23 mouse cellular contexts compared by ENCODE assay signal in the genomic region with DNA sequence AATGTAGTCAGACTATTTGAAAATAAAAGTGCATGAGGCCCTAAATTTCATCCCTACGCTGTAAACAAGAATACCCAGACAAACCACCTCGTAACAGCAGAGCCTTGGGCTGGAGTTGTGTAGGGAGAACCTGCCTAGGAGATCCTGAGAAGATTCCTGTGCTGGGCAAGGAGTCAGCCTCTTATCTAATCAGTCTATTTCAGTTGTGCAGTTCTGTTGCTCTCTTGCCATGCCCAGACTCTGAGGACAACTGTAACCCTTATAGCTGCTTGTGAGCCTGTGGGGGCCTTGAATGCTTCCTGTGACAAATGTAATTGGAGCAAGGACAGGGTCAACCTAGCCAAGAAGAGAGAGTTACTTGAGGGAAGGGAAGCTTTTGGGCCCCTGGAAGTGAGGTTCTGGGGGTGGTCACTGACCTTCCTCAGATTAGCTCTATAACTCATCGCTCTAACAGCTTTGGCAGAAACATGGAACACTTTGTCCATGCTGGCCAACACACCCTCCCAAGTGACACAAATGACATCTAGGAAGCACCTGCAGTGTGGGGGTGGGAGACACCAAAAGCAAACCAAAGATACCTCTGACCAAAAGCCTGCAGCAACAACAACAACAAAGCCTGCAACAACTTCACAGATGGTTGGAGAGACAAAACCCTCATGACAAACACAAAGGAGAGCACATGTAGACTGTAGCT. TPM values are rescaled to one million over a fixed set of nuclear protein-coding genes. Genes with fewer than 3 reads are reported as not detected.
DNase-seq lines count a peak whose midpoint lies in the region; ATAC-seq and TF ChIP-seq lines count a peak whose summit lies in the region.
"Had no signal": no experiment of that assay in that cellular context is flagged by ENCODE, and none has a peak within 500 bp of the region (broad histone marks: within the 10 kb centered on the region; RNA-seq: fewer than 3 reads in every experiment).

No protein-coding gene starts in this region.

- peak overlapping the region; percentile 31; the same call in 1 of the 2 replicates for H3K27ac ChIP-seq in cerebellum, adult 2 months (ENCODE audit: insufficient read depth, low read length)
- H3K27ac ChIP-seq in heart, embryonic 11.5 days (ENCODE audit: low read depth, low read length), result no peak overlapping the region
- H3K27ac ChIP-seq in MEL (ENCODE audit: control insufficient read depth, low read depth, low read length), result no peak overlapping the region
- H3K27ac ChIP-seq: embryonic facial prominence, embryonic 10.5 days; forebrain, embryonic 12.5 days; hindbrain, embryonic 13.5 days; stomach, postnatal 0 days had no signal

- no peak for TF ChIP-seq CTCF in cerebellum, adult 2 months (IDR thresholded peaks at IDR 0.05; ENCODE audit: borderline replicate concordance, insufficient read depth, low read depth, low read length)
- no peak for TF ChIP-seq CTCF in MEL (IDR thresholded peaks at IDR 0.05 in 2 of 3, conservative IDR thresholded peaks at IDR 0.05 in 1 of 3; ENCODE audit: control insufficient read depth in 1 of 3, insufficient read depth in 1 of 3, low read depth in 2 of 3, low read length in 3 of 3, poor library complexity in 1 of 3, severe bottlenecking in 1 of 3)

- H3K4me1 ChIP-seq in cerebellum, adult 2 months (ENCODE audit: control insufficient read depth, insufficient read depth, low read length), result peaks cover 8% of the 10 kb centered on the region
- peaks cover 7% of the 10 kb centered on the region for H3K4me1 ChIP-seq in heart, embryonic 11.5 days (ENCODE audit: control insufficient read depth, insufficient read depth, low read length)
- peaks cover 0 to 4% of the 10 kb centered on the region in 2 experiments; a peak in 1 of 4 replicates for H3K4me1 ChIP-seq in MEL (ENCODE audit: control insufficient read depth in 1 of 2, insufficient read depth in 2 of 2, low read length in 2 of 2)
- H3K4me1 ChIP-seq: forebrain, embryonic 12.5 days; hindbrain, embryonic 13.5 days had no signal

- H3K9me3 ChIP-seq in heart, embryonic 11.5 days (replicated peaks; ENCODE audit: control insufficient read depth, low read length), result no peaks in the 10 kb centered on the region
- no peaks in the 10 kb centered on the region for H3K9me3 ChIP-seq in MEL (replicated peaks; ENCODE audit: insufficient read depth, low read length)
- H3K9me3 ChIP-seq: embryonic facial prominence, embryonic 10.5 days; forebrain, embryonic 12.5 days; G1E; hindbrain, embryonic 13.5 days had no signal

- H3K4me3 ChIP-seq in cerebellum, adult 2 months (replicated peaks; ENCODE audit: insufficient read depth, low read depth, low read length), result no peak overlapping the region
- no peak overlapping the region for H3K4me3 ChIP-seq in heart, embryonic 11.5 days (ENCODE audit: low read depth, low read length)
- no peak overlapping the region for H3K4me3 ChIP-seq in MEL (ENCODE audit: control insufficient read depth in 1 of 2, insufficient read depth in 1 of 2, low read depth in 2 of 2, low read length in 2 of 2)
- H3K4me3 ChIP-seq: embryonic facial prominence, embryonic 10.5 days; forebrain, embryonic 12.5 days; hindbrain, embryonic 13.5 days had no signal

- no peak for DNase-seq in cerebellum, adult 2 months
- no peak for DNase-seq in cerebellum, postnatal 36 days
- no peak for DNase-seq in heart, postnatal 14 days
- DNase-seq in MEL (ENCODE audit: low read depth, low spot score), result peak; percentile 12
- peak; percentile 30 for DNase-seq in brain, adult 2 months (ENCODE audit: low read depth, low spot score)
- no peak for DNase-seq in spleen, postnatal 10 days (ENCODE audit: low spot score in 2 of 2)
- no peak for DNase-seq in left cerebral cortex, postnatal 14 days (ENCODE audit: low spot score in 2 of 2)
- DNase-seq: kidney, adult 2 months; kidney, postnatal 10 days; lung, adult 18-20 months; retina, postnatal 1 day had no signal

- WGBS in cerebellum, adult 2 months, result 80% methylated on average over 3 of the region's 3 CpGs
- WGBS in heart, embryonic 11.5 days (ENCODE audit: insufficient replicate concordance), result 61% methylated on average over 3 of the region's 3 CpGs

- peak; percentile 18 to 33; a peak in 2 of 4 replicates for TF ChIP-seq EP300 in MEL (IDR thresholded peaks at IDR 0.05; ENCODE audit: low read depth in 1 of 2, low read length in 2 of 2)

- 0 out of 2 replicates have a peak overlapping the region, but pooled peaks have one; percentile 22 for H3K9ac ChIP-seq in heart, embryonic 11.5 days (ENCODE audit: low read depth, low read length)
- H3K9ac ChIP-seq in MEL (ENCODE audit: control insufficient read depth, low read depth, low read length, poor library complexity, severe bottlenecking), result no peak overlapping the region
- H3K9ac ChIP-seq: forebrain, embryonic 12.5 days; hindbrain, embryonic 13.5 days had no signal

- H3K4me2 ChIP-seq in heart, embryonic 11.5 days, result no peak overlapping the region
- H3K4me2 ChIP-seq: forebrain, embryonic 12.5 days; hindbrain, embryonic 13.5 days had no signal

- no peaks in the 10 kb centered on the region for H3K36me3 ChIP-seq in heart, embryonic 11.5 days (ENCODE audit: control insufficient read depth, insufficient read depth, low read length)
- H3K36me3 ChIP-seq in MEL (ENCODE audit: control insufficient read depth in 1 of 2, insufficient read depth in 2 of 2, low read length in 2 of 2), result peaks cover 0 to 4% of the 10 kb centered on the region in 2 experiments; a peak in 2 of 4 replicates
- H3K36me3 ChIP-seq: embryonic facial prominence, embryonic 10.5 days; forebrain, embryonic 12.5 days; G1E; hindbrain, embryonic 13.5 days had no signal

- intact Hi-C loops in heart, postnatal 14 days (cut with DNase I), result no loop called here
- intact Hi-C loops in left cerebral cortex, postnatal 14 days (cut with DNase I), result no loop called here

- H3K79me2 ChIP-seq in MEL (ENCODE audit: control insufficient read depth, insufficient read depth, low read length, poor library complexity), result no peaks in the 10 kb centered on the region

- H3K27me3 ChIP-seq in cerebellum, adult 2 months (ENCODE audit: control insufficient read depth, insufficient read depth, low read length), result no peaks in the 10 kb centered on the region
- no peaks in the 10 kb centered on the region for H3K27me3 ChIP-seq in heart, embryonic 11.5 days (ENCODE audit: control insufficient read depth, insufficient read depth, low read length)
- peaks cover 1% of the 10 kb centered on the region in 2 experiments; a peak in 3 of 4 replicates for H3K27me3 ChIP-seq in MEL (ENCODE audit: control insufficient read depth in 1 of 2, insufficient read depth in 2 of 2, low read length in 2 of 2)
- H3K27me3 ChIP-seq: forebrain, embryonic 12.5 days; hindbrain, embryonic 13.5 days had no signal

- ATAC-seq in heart, embryonic 11.5 days (replicated peaks; ENCODE audit: insufficient number of reproducible peaks, low FRiP score, low TSS enrichment), result no peak
- ATAC-seq: inflammation-experienced regulatory T-cells, adult 6 months had no signal

- no peak for TF ChIP-seq RAD21 in MEL (IDR thresholded peaks at IDR 0.05; ENCODE audit: low read depth, low read length)

- no peak for TF ChIP-seq POLR2A in cerebellum, adult 2 months (IDR thresholded peaks at IDR 0.05; ENCODE audit: borderline replicate concordance, insufficient read depth, low read length)
- TF ChIP-seq POLR2A in MEL (IDR thresholded peaks at IDR 0.05; ENCODE audit: control insufficient read depth in 1 of 2, insufficient read depth in 1 of 2, low read depth in 1 of 2, low read length in 2 of 2, poor library complexity in 1 of 2), result no peak

TF ChIP-seq in MEL, 35 proteins besides CTCF, POLR2A, EP300 and RAD21:
- TF ChIP-seq MAZ (IDR thresholded peaks at IDR 0.05; ENCODE audit: low read depth, low read length) (no peak), MAFK (IDR thresholded peaks at IDR 0.05; ENCODE audit: borderline replicate concordance, low read depth, low read length) (no peak), BHLHE40 (IDR thresholded peaks at IDR 0.05; ENCODE audit: borderline replicate concordance, low read depth, low read length) (no peak), GABPA (IDR thresholded peaks at IDR 0.05; ENCODE audit: low read depth, low read length) (no peak), CHD2 (IDR thresholded peaks at IDR 0.05; ENCODE audit: low read length) (no peak), GATA1 (IDR thresholded peaks at IDR 0.05; ENCODE audit: low read depth, low read length) (peak; percentile 54), MYB (IDR thresholded peaks at IDR 0.05; ENCODE audit: low read depth, low read length) (no peak), NELFE (IDR thresholded peaks at IDR 0.05; ENCODE audit: low read depth, low read length) (no peak)

RNA-seq across cellular contexts. Expression of a gene that starts 9.0 kb away (rescaled TPM):
- 9.5 and 9.7 TPM in 2 replicates for polyA plus RNA-seq in cerebellum, adult 2 months (2012; rRNA removed)
- polyA plus RNA-seq in heart, embryonic 11.5 days (2014; fragmentation: Nextera tagmentation; extraction: Ambion mirVana), result 0.49 and 0.62 TPM in 2 replicates
- total RNA-seq in heart, postnatal 14 days (2021), result 1 to 10 TPM; 3.6 to 3.8 TPM
- total RNA-seq in MEL (2012; rRNA removed), result not detected in 2 replicates
- polyA plus RNA-seq in MEL (2012; ENCODE audit: insufficient read depth in 1 of 2, insufficient read length in 2 of 2, low read depth in 1 of 2, low replicate concordance in 2 of 2, missing spikeins in 1 of 2), result not detected
- 10 to 100 TPM; 27.3 to 30.2 TPM for total RNA-seq in left cerebral cortex, postnatal 14 days (2021)
- total RNA-seq: common myeloid progenitor, adult 5-6 weeks had no signal
- polyA plus RNA-seq: embryonic facial prominence, embryonic 10.5 days; G1E; inflammation-experienced regulatory T-cells, adult 6 months had no signal

RNA-seq across cellular contexts. Expression of a gene that starts 52.9 kb away (rescaled TPM):
- 0.07 and 0.08 TPM in 2 replicates for polyA plus RNA-seq in cerebellum, adult 2 months (2012; rRNA removed)
- polyA plus RNA-seq in heart, embryonic 11.5 days (2014; fragmentation: Nextera tagmentation; extraction: Ambion mirVana), result not detected in 2 replicates
- not detected for total RNA-seq in heart, postnatal 14 days (2021)
- not detected in 2 replicates for total RNA-seq in MEL (2012; rRNA removed)
- polyA plus RNA-seq in MEL (2012; ENCODE audit: insufficient read depth in 1 of 2, insufficient read length in 2 of 2, low read depth in 1 of 2, low replicate concordance in 2 of 2, missing spikeins in 1 of 2), result not detected
- under 1 TPM in 1 of 2 experiments, not detected in 1; 0.15 TPM for total RNA-seq in left cerebral cortex, postnatal 14 days (2021)
- total RNA-seq: common myeloid progenitor, adult 5-6 weeks; layer of hippocampus, adult 18-20 months; layer of hippocampus, postnatal 25 days; left cerebral cortex, postnatal 25 days had no signal
- polyA plus RNA-seq: forebrain, embryonic 12.5 days; G1E; hindbrain, embryonic 13.5 days; inflammation-experienced regulatory T-cells, adult 6 months; kidney, adult 2 months; neural tube, embryonic 11.5 days had no signal

Comparison
In these comparisons a context has a peak if more than half of its experiments do, and no peak if none do; other contexts are left out.
1. DNase-seq: peak in MEL (single experiment) and brain, adult 2 months (single experiment); none in cerebellum, adult 2 months (0 of 2), cerebellum, postnatal 36 days (0 of 2), heart, postnatal 14 days (0 of 2), spleen, postnatal 10 days (0 of 2) and left cerebral cortex, postnatal 14 days (0 of 2).
2. RNA of a gene that starts 9.0 kb away (total RNA-seq): 27.3 to 30.2 TPM in left cerebral cortex, postnatal 14 days; 3.6 to 3.8 TPM in heart, postnatal 14 days and not detected in MEL; every median in the first group is over 4 times any median in the second.